Mouse (Mus musculus) CH12.LX (cell line): Measurements from ENCODE around the gene Grtp1. TPM values are rescaled to one million over a fixed set of nuclear protein-coding genes. Genes with fewer than 3 reads are reported as not detected.

Source experiments
- DNase-seq: peaks from one replicate; pipeline ENCODE4 v3.0.0-alpha.2; 2013; ENCODE audit errors: extremely low read depth
- H3K27ac ChIP-seq: 2 replicates; pipeline ENCODE4 v1.5.1; 2012; ENCODE audit warnings: low read depth, mild to moderate bottlenecking, control low read depth, moderate library complexity; ENCODE audit not compliant: insufficient read depth
- H3K27me3 ChIP-seq: replicated peaks from 2 replicates; pipeline ENCODE3; 2012; ENCODE audit warnings: inconsistent platforms
- H3K36me3 ChIP-seq, 2 experiments: replicated peaks in 1 of 2; 2 replicates each; pipeline versions ENCODE3 to v1.6.1; 2012; ENCODE audit warnings: inconsistent platforms in 1 of 2, low read length in 1 of 2, mild to moderate bottlenecking in 1 of 2, mixed read lengths in 1 of 2, moderate library complexity in 1 of 2; ENCODE audit not compliant: control insufficient read depth in 1 of 2, insufficient read depth in 1 of 2
- H3K4me1 ChIP-seq, 2 experiments: 2 replicates each; pipeline ENCODE4 v1.6.1; 2012; ENCODE audit warnings: inconsistent platforms in 1 of 2, moderate library complexity in 1 of 2; ENCODE audit not compliant: insufficient read depth in 2 of 2, control insufficient read depth in 1 of 2
- H3K4me2 ChIP-seq: 2 replicates; pipeline ENCODE4 v1.6.1; 2012; ENCODE audit warnings: low read depth, mild to moderate bottlenecking, control low read depth; ENCODE audit not compliant: poor library complexity, insufficient read depth, severe bottlenecking
- H3K4me3 ChIP-seq, 3 experiments: fragments of 150-350 bp in 1 of 3; sonication (generic) in 1 of 3; replicated peaks in 1 of 3; 2 replicates each; pipeline versions ENCODE3 to v1.5.1; 2011 to 2012; ENCODE audit warnings: low read depth in 2 of 3, low read length in 2 of 3, mild to moderate bottlenecking in 2 of 3, moderate library complexity in 2 of 3, control low read depth in 1 of 3, improper control_type of control experiment in 1 of 3, inconsistent platforms in 1 of 3, mixed read lengths in 1 of 3; ENCODE audit not compliant: poor library complexity in 1 of 3
- H3K79me2 ChIP-seq: replicated peaks from 2 replicates; pipeline ENCODE4 v1.6.1; 2012; ENCODE audit warnings: mild to moderate bottlenecking, moderate library complexity; ENCODE audit not compliant: control insufficient read depth, poor library complexity, insufficient read depth, severe bottlenecking; ENCODE audit errors: extremely low read depth
- H3K9ac ChIP-seq: 2 replicates; pipeline ENCODE4 v1.6.1; 2012; ENCODE audit warnings: low read depth, mild to moderate bottlenecking, control low read depth, moderate library complexity; ENCODE audit not compliant: insufficient read depth
- H3K9me3 ChIP-seq: replicated peaks from 2 replicates; pipeline ENCODE3; 2012; ENCODE audit warnings: low read length, inconsistent platforms, mixed read lengths
- CHD2 ChIP-seq: IDR thresholded peaks from 2 replicates; pipeline ENCODE4 v1.6.1; 2011; ENCODE audit warnings: low read length, improper control_type of control experiment
- ELF1 ChIP-seq: IDR thresholded peaks from 2 replicates; pipeline ENCODE4 v1.6.1; 2014; ENCODE audit warnings: low read depth, mild to moderate bottlenecking, inconsistent platforms, low read length, improper control_type of control experiment
- EP300 ChIP-seq: IDR thresholded peaks from 2 replicates; pipeline ENCODE4 v1.6.1; 2011; ENCODE audit warnings: low read length, improper control_type of control experiment
- GABPA ChIP-seq: IDR thresholded peaks from 2 replicates; pipeline ENCODE4 v1.6.1; 2012; ENCODE audit warnings: low read depth, low read length, improper control_type of control experiment, inconsistent platforms; ENCODE audit not compliant: insufficient replicate concordance
- IRF4 ChIP-seq: IDR thresholded peaks from 2 replicates; pipeline ENCODE4 v1.6.1; 2014; ENCODE audit warnings: low read depth, mild to moderate bottlenecking, inconsistent platforms, low read length, improper control_type of control experiment
- JUN ChIP-seq: IDR thresholded peaks from 2 replicates; pipeline ENCODE4 v1.6.1; 2011; ENCODE audit warnings: low read depth, mild to moderate bottlenecking, low read length, improper control_type of control experiment, moderate library complexity; ENCODE audit not compliant: insufficient read depth
- MAFK ChIP-seq: IDR thresholded peaks from 2 replicates; pipeline ENCODE4 v1.6.1; 2011; ENCODE audit warnings: low read length, improper control_type of control experiment; ENCODE audit not compliant: insufficient replicate concordance
- MAX ChIP-seq: IDR thresholded peaks from 2 replicates; pipeline ENCODE4 v1.6.1; 2011; ENCODE audit warnings: low read length, improper control_type of control experiment
- MXI1 ChIP-seq: IDR thresholded peaks from 2 replicates; pipeline ENCODE4 v1.6.1; 2011; ENCODE audit warnings: mild to moderate bottlenecking, low read depth, low read length, improper control_type of control experiment
- MYC ChIP-seq: IDR thresholded peaks from 2 replicates; pipeline ENCODE4 v1.6.1; 2011; ENCODE audit warnings: low read depth, mild to moderate bottlenecking, improper control_type of control experiment, low read length
- SIN3A ChIP-seq: IDR thresholded peaks from 2 replicates; pipeline ENCODE4 v1.6.1; 2012; ENCODE audit warnings: low read length, improper control_type of control experiment, inconsistent platforms
- SMC3 ChIP-seq: IDR thresholded peaks from 2 replicates; pipeline ENCODE4 v1.6.1; 2011; ENCODE audit warnings: low read depth, low read length, improper control_type of control experiment
- TCF12 ChIP-seq: IDR thresholded peaks from 2 replicates; pipeline ENCODE4 v1.6.1; 2014; ENCODE audit warnings: low read depth, mild to moderate bottlenecking, inconsistent platforms, low read length, improper control_type of control experiment
- USF1 ChIP-seq: IDR thresholded peaks from 2 replicates; pipeline ENCODE4 v1.6.1; 2014; ENCODE audit warnings: low read depth, mild to moderate bottlenecking, inconsistent platforms, low read length, improper control_type of control experiment
- USF2 ChIP-seq: conservative IDR thresholded peaks from 2 replicates; pipeline ENCODE4 v1.6.1; 2011; ENCODE audit warnings: low read depth, low read length, improper control_type of control experiment
- ZKSCAN1 ChIP-seq: IDR thresholded peaks from 2 replicates; pipeline ENCODE4 v1.6.1; 2012; ENCODE audit warnings: low read depth, inconsistent platforms, low read length, improper control_type of control experiment, borderline replicate concordance
- ZNF384 ChIP-seq: IDR thresholded peaks from 2 replicates; pipeline ENCODE4 v1.6.1; 2012; ENCODE audit warnings: low read depth, low read length, improper control_type of control experiment, inconsistent platforms
- dilution Hi-C: fragments of 300-500 bp; cut with MboI; formaldehyde crosslinking; loops from 2 replicates; pipeline ENCODE4 v1.14.3; 2020; ENCODE audit warnings: low sequenced_read_pairs; ENCODE audit not compliant: extremely low pct_unique_long_range_greater_than_20kb, extremely low pct_ligation_motif_present
- in situ Hi-C: fragments of 300-500 bp; cut with MboI; formaldehyde crosslinking; loops from 3 replicates; pipeline ENCODE4 v1.14.3; 2019; ENCODE audit warnings: low sequenced_read_pairs, low pct_ligation_motif_present, low pct_unique_long_range_greater_than_20kb, mixed read lengths
- polyA plus RNA-seq: library from polyadenylated mRNA; unstranded; fragments of >175 nt; gene quantifications from 2 replicates; pipeline ENCODE4 v1.2.1, GENCODE M21; 2012; ENCODE audit warnings: low read depth; ENCODE audit not compliant: insufficient read length
- total RNA-seq, 2 experiments: library from RNA; depleted of rRNA; stranded (reverse); fragments of 300-350 nt in 1 of 2; fragments of >200 nt in 1 of 2; gene quantifications; 2 replicates each; pipeline ENCODE4 v1.2.3; 2012 to 2014

The Grtp1 gene
- total and polyA plus RNA-seq, 3 experiments = 0.04 to 0.13 TPM; not detected in 1

- in situ Hi-C loops = no loop called here
Observed at GRCm38 (mm10) chr8:13234803-13235202, 34.4 kb upstream of the Grtp1 start.

GRCm38 (mm10) chr8:13230471-13230870 is 30.1 kb upstream of the Grtp1 start:
- peaks cover 15 to 30% of the 10 kb centered on the region in 2 experiments for H3K4me1 ChIP-seq
- peaks cover 96% of the 10 kb centered on the region for H3K27me3 ChIP-seq
- peaks cover under 1% of the 10 kb centered on the region for H3K9me3 ChIP-seq
- H3K4me2 ChIP-seq = no peak overlapping the region
- H3K4me3 ChIP-seq = no peak overlapping the region
- dilution Hi-C loops (no loop called here), in situ Hi-C loops (no loop called here)
- TF ChIP-seq ELF1 = no peak
- no peak for TF ChIP-seq GABPA
- no peak for TF ChIP-seq USF2
- TF ChIP-seq MAX = no peak
- TF ChIP-seq TCF12 = no peak
- no peak for TF ChIP-seq SIN3A
- no peak for TF ChIP-seq ZNF384
- no peak for TF ChIP-seq CHD2
- TF ChIP-seq, all 38 proteins: peak for 0
- Histone ChIP-seq H3K27ac (no peak overlapping the region), H3K9ac (no peak overlapping the region), H3K36me3 (no peaks in the 10 kb centered on the region), H3K79me2 (no peaks in the 10 kb centered on the region)
- DNase-seq = no peak

More at GRCm38 (mm10) chr8:13234803-13235202, 34.4 kb upstream of the Grtp1 start:
- H3K9ac ChIP-seq = no peak overlapping the region
- H3K9me3 ChIP-seq = no peaks in the 10 kb centered on the region
- no peaks in the 10 kb centered on the region for H3K36me3 ChIP-seq
- H3K27ac ChIP-seq = no peak overlapping the region
- DNase-seq = no peak
- no peak overlapping the region for H3K4me2 ChIP-seq
- peak overlapping the region in 1 of 3 experiments; percentile 26 for H3K4me3 ChIP-seq
- H3K27me3 ChIP-seq = peaks cover 76% of the 10 kb centered on the region
- TF ChIP-seq ZKSCAN1 = no peak
- TF ChIP-seq JUN = no peak
- no peak for TF ChIP-seq GABPA
- TF ChIP-seq SIN3A = no peak
- no peak for TF ChIP-seq ELF1
- no peak for TF ChIP-seq USF1
- no peak for TF ChIP-seq EP300
- no peak for TF ChIP-seq MYC
- no peak for TF ChIP-seq MXI1
- no peak for TF ChIP-seq SMC3
- no peak for TF ChIP-seq IRF4
- TF ChIP-seq MAFK = no peak
- H3K4me1 ChIP-seq = peaks cover 4 to 5% of the 10 kb centered on the region in 2 experiments; a peak in 3 of 4 replicates
- dilution Hi-C loops = no loop called here
- no peaks in the 10 kb centered on the region for H3K79me2 ChIP-seq
